Mouse (Mus musculus) R1 (cell line): Measurements from ENCODE around the gene Gm17482.

Source experiments
- DNase-seq: peaks from one replicate; pipeline ENCODE4 v3.0.0-alpha.2; 2018; ENCODE audit warnings: low read depth, low spot score

The Gm17482 gene

GRCm38 (mm10) chr6:115245500-115246058 lies 18.4 kb downstream of the Gm17482 start:
- no peak for DNase-seq

- no peak for DNase-seq
These were observed 24.4 kb downstream of the Gm17482 start for GRCm38 (mm10) chr6:115251531-115251985.

- DNase-seq = peak; percentile 94
These were observed 25.1 kb downstream of the Gm17482 start, which contains the start of gene Timp4 for GRCm38 (mm10) chr6:115252099-115252873. Gene Timp4 (minus strand): TSS chr6:115252205.

- no peak for DNase-seq
These were observed 28.0 kb downstream of the Gm17482 start for GRCm38 (mm10) chr6:115255171-115255570.

GRCm38 (mm10) chr6:115260507-115260906 lies 33.4 kb downstream of the Gm17482 start:
- DNase-seq = no peak

GRCm38 (mm10) chr6:115266791-115267190 lies 39.6 kb downstream of the Gm17482 start:
- DNase-seq = no peak

GRCm38 (mm10) chr6:115267916-115268315 lies 40.8 kb downstream of the Gm17482 start:
- DNase-seq = peak; percentile 61

- no peak for DNase-seq
These were observed 41.6 kb downstream of the Gm17482 start for GRCm38 (mm10) chr6:115268551-115269385.

GRCm38 (mm10) chr6:115269561-115269960 lies 42.4 kb downstream of the Gm17482 start:
- no peak for DNase-seq

GRCm38 (mm10) chr6:115270085-115270484 lies 42.9 kb downstream of the Gm17482 start:
- DNase-seq = no peak

- DNase-seq = no peak
These were observed 44.2 kb downstream of the Gm17482 start for GRCm38 (mm10) chr6:115271326-115271725.

- DNase-seq = no peak
These were observed 44.7 kb downstream of the Gm17482 start for GRCm38 (mm10) chr6:115271866-115272271.

- no peak for DNase-seq
These were observed 46.2 kb downstream of the Gm17482 start for GRCm38 (mm10) chr6:115273346-115273745.

- no peak for DNase-seq
These were observed 47.6 kb downstream of the Gm17482 start for GRCm38 (mm10) chr6:115274705-115275104.

- no peak for DNase-seq
These were observed 48.1 kb downstream of the Gm17482 start for GRCm38 (mm10) chr6:115275116-115275815.

- DNase-seq = no peak
These were observed 50.9 kb downstream of the Gm17482 start for GRCm38 (mm10) chr6:115278086-115278485.

- no peak for DNase-seq
These were observed 52.5 kb downstream of the Gm17482 start for GRCm38 (mm10) chr6:115279639-115280038.

- DNase-seq = no peak
These were observed 57.0 kb downstream of the Gm17482 start for GRCm38 (mm10) chr6:115284153-115284552.

- no peak for DNase-seq
These were observed 59.3 kb downstream of the Gm17482 start for GRCm38 (mm10) chr6:115286441-115286840.

- DNase-seq = no peak
These were observed 61.1 kb downstream of the Gm17482 start for GRCm38 (mm10) chr6:115288223-115288622.

GRCm38 (mm10) chr6:115290561-115290960 lies 63.4 kb downstream of the Gm17482 start:
- DNase-seq = no peak
